Mouse (Mus musculus) left cerebral cortex, postnatal 14 days (tissue): ENCODE data around the gene H2-Q10. TPM values are rescaled to one million over a fixed set of nuclear protein-coding genes. Genes with fewer than 3 reads are reported as not detected.
"Not testable (repeated sequence)": the region's sequence is repeated elsewhere in the genome, so short reads cannot be mapped to it uniquely, and the experiment has no call there.

Experiments
- DNase-seq, 2 experiments: peaks; one replicate each; pipeline ENCODE4 v3.0.0; 2021 to 2022; ENCODE audit warnings: low spot score in 2 of 2, mixed read lengths in 1 of 2
- intact Hi-C: fragments of 180-260 bp; cut with DNase I; formaldehyde crosslinking; loops from one replicate; pipeline ENCODE4 v1.15.1; 2025
- total RNA-seq, 2 experiments: library from RNA; stranded (reverse); gene quantifications; 2 replicates each; pipeline ENCODE4 v1.2.3; 2021

H2-Q10 gene
- total RNA-seq, 2 experiments from 2014 or later: 0.13 to 0.27 TPM

GRCm38 (mm10) chr17:35439925-35440645 is 29.8 kb upstream of the H2-Q10 start:
- DNase-seq, intact Hi-C loops: not testable (repeated sequence)

GRCm38 (mm10) chr17:35442376-35442775 is 27.5 kb upstream of the H2-Q10 start:
- DNase-seq, intact Hi-C loops: not testable (repeated sequence)

- intact Hi-C loops, DNase-seq: not testable (repeated sequence)
Measured at GRCm38 (mm10) chr17:35444510-35444909, 25.4 kb upstream of the H2-Q10 start.

GRCm38 (mm10) chr17:35458247-35458646 is 11.6 kb upstream of the H2-Q10 start:
- DNase-seq, intact Hi-C loops: not testable (repeated sequence)

GRCm38 (mm10) chr17:35460513-35461341 is 9.2 kb upstream of the H2-Q10 start:
- intact Hi-C loops: not testable (repeated sequence)

GRCm38 (mm10) chr17:35465651-35466050 is 4.2 kb upstream of the H2-Q10 start:
- intact Hi-C loops, DNase-seq: not testable (repeated sequence)

More at GRCm38 (mm10) chr17:35460513-35461341, 9.2 kb upstream of the H2-Q10 start:
- DNase-seq: not testable (repeated sequence)

- DNase-seq, intact Hi-C loops: not testable (repeated sequence)
Measured at GRCm38 (mm10) chr17:35468936-35469335, 953 bp upstream of the H2-Q10 start.

GRCm38 (mm10) chr17:35484066-35484465 is 14.2 kb downstream of the H2-Q10 start:
- DNase-seq: peak; percentile 42 to 70
- intact Hi-C loops: no loop called here

GRCm38 (mm10) chr17:35485702-35486101 is 15.8 kb downstream of the H2-Q10 start:
- intact Hi-C loops: no loop called here
- no peak for DNase-seq

GRCm38 (mm10) chr17:35486726-35487125 is 16.8 kb downstream of the H2-Q10 start:
- intact Hi-C loops: no loop called here
- no peak for DNase-seq

- no peak for DNase-seq
- intact Hi-C loops: no loop called here
Measured at GRCm38 (mm10) chr17:35488041-35488440, 18.2 kb downstream of the H2-Q10 start.

GRCm38 (mm10) chr17:35490320-35490719 is 20.4 kb downstream of the H2-Q10 start:
- intact Hi-C loops: no loop called here
- DNase-seq: no peak

GRCm38 (mm10) chr17:35497124-35497523 is 27.2 kb downstream of the H2-Q10 start:
- intact Hi-C loops: no loop called here
- DNase-seq: no peak

GRCm38 (mm10) chr17:35502226-35502625 is 32.3 kb downstream of the H2-Q10 start:
- intact Hi-C loops: no loop called here
- DNase-seq: no peak

GRCm38 (mm10) chr17:35502762-35503161 is 32.9 kb downstream of the H2-Q10 start:
- DNase-seq: no peak
- intact Hi-C loops: no loop called here

GRCm38 (mm10) chr17:35503849-35504248 is 34.0 kb downstream of the H2-Q10 start:
- intact Hi-C loops: no loop called here
- no peak for DNase-seq

GRCm38 (mm10) chr17:35504628-35505481 is 35.0 kb downstream of the H2-Q10 start:
- DNase-seq: no peak
- intact Hi-C loops: no loop called here

GRCm38 (mm10) chr17:35505776-35506175 is 35.9 kb downstream of the H2-Q10 start, which contains the start of gene Pou5f1:
Gene Pou5f1 (plus strand): TSS chr17:35506018.
- no peak for DNase-seq
- intact Hi-C loops: no loop called here

GRCm38 (mm10) chr17:35506881-35507280 is 37.0 kb downstream of the H2-Q10 start:
- no peak for DNase-seq
- intact Hi-C loops: no loop called here
